Mouse (Mus musculus) activated CD4-positive, CD25-positive, alpha-beta regulatory T cell, adult 9 weeks (primary cell): Measurements from ENCODE around the gene Lce1g. TPM values are rescaled to one million over a fixed set of nuclear protein-coding genes. Genes with fewer than 3 reads are reported as not detected.

Experiments
- polyA plus RNA-seq: library from polyadenylated mRNA; unstranded; fragments of 100-300 nt; shearing (Covaris generic); gene quantifications from one replicate; pipeline ENCODE4 v1.2.1, GENCODE M21; 2017

Lce1g gene
- not detected for polyA plus RNA-seq

DNA sequence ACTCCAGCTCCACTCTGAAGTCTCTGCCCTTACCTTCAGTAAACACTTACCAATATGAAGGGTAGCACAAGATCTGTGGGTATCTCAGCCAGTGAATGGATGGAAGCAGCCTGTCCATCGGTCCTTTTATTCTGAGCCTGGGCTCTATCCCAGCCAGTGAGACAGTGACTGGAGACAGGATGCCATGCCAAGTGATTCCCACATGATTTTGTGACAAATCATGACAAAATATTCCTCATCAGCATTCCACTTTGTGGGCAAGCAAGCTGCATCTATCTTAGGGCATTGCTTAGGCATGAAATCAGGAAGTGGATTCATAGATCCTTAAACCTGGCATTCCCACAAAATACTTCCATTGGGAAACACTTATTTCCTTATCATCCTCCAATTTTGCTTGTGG, at the start of gene Lce1g:
Gene Lce1g (minus strand): TSS at position 101 of the 400 bp plus-strand sequence.

DNA sequence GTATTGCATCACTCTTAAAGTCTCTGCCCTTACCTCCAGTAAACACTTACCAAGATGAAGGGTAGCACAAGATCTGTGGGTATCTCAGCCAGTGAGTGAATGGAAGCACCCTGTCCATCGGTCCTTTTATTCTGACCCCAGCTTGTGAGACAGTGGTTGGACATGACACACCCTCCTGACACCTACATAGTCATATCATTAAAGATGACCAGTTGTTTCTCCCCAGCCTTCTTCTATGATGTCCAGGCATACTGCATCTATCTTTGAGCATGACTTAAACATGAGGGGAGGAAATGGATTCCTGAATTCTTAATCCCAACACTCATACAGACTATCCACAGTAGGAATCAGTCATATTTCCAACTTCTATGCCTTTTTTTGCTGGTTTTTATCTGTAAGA, 38.3 kb upstream of the Lce1g start, which contains the start of gene Lce1j:
Gene Lce1j (minus strand): TSS at position 101 of the 400 bp plus-strand sequence.

DNA sequence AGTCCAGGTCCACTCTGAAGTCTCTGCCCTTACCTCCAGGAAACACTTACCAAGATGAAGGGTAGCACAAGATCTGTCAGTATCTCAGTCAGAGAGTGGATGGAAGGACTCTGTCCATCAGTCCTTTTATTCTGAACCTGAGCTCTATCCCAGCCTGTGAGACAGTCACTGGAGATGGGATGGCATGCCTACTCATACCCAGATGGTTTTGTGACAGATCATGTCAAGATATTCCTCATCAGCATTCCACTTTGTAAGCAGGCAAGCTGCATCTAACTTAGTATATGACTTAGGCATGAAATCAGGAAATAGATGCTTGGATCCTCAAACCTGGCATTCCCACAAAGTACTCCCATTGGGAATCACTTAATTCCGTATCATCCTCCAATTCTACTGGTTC, 26.7 kb upstream of the Lce1g start, which contains the start of gene Lce1i:
Gene Lce1i (minus strand): TSS at position 101 of the 400 bp plus-strand sequence.

GRCm38 (mm10) chr3:92764965-92765364, 12.8 kb upstream of the Lce1g start, which contains the start of gene Lce1h:
TSS of gene Lce1h (minus strand) at chr3:92765065.

DNA sequence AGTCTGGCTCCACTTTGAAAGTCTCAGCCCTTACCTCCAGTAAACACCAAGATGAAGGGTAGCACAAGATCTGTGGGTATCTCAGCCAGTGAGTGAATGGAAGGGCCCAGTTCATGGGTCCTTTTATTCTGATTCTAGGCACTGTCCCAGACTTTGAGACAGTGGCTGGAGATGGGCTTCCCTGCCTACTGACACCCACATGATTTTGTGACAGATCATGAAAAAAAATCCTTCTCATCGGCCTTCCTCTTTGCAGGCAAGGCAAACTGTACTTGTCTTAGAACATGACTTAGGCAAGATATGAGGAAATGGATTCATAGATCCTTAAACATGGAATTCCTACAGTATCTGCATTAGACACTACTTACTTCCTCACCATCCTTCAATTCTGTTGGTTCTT, 13.1 kb downstream of the Lce1g start, which contains the start of gene Gm38119:
Gene Gm38119 (minus strand): TSS at position 101 of the 400 bp plus-strand sequence.

DNA sequence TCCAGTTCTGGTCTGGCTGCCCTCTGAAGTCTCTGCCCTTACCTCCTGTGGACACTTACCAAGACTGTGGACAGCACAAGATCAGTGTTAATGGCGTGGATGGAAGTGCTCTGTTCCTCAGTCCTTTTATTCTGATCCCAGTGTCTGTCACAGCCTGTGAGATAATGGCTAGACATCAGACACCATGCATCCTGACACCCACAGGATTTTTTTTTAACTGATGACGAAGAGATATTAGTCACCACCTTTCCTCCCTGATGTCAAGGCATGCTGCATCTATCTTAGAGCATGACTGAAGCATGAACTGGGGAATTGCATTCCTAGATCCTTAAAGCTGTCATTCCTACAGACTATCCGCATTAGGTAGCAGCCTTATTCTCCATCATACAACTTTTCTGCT, 31.9 kb downstream of the Lce1g start, which contains the start of gene Lce1f:
Gene Lce1f (minus strand): TSS at position 101 of the 400 bp plus-strand sequence.

DNA sequence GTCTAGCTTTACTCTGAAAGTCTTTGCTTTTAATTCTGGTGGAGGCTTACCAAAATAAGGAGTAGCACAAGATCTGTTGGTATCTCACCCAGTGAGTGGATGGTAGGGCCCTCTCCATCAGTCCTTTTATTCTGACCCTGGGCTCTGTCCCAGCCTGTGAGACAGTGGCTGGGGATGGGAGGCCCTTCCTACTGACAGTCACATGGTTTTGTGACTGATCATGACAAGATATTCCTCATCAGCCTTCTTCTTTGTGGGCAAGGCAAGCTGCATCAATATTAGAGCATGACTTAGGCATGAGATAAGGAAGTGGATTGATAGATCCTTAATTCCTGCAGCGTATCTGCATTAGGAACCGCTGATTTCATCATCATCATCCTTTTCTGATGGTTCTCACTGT, 43.2 kb downstream of the Lce1g start, which contains the start of gene Lce1e:
Gene Lce1e (minus strand): TSS at position 101 of the 400 bp plus-strand sequence.

Other genes with a start within 250 kb of the Lce1g start
- gene 2310046K23Rik, start 217.8 kb downstream of the Lce1g start, polyA plus RNA-seq = not detected
- not detected for gene Ivl, start 178.6 kb downstream of the Lce1g start, polyA plus RNA-seq
- not detected for gene Smcp, start 163.3 kb downstream of the Lce1g start, polyA plus RNA-seq
- gene 2210017I01Rik, start 144.8 kb downstream of the Lce1g start, polyA plus RNA-seq = not detected
- gene Lce6a, start 130.7 kb downstream of the Lce1g start, polyA plus RNA-seq = not detected
- gene Lce1a1, start 104.0 kb downstream of the Lce1g start, polyA plus RNA-seq = not detected
- not detected for gene Lce1b, start 95.4 kb downstream of the Lce1g start, polyA plus RNA-seq
- gene Lce1a2, start 82.0 kb downstream of the Lce1g start, polyA plus RNA-seq = not detected
- gene Lce1c, start 73.1 kb downstream of the Lce1g start, polyA plus RNA-seq = not detected
- not detected for gene Lce1d, start 65.1 kb downstream of the Lce1g start, polyA plus RNA-seq
- gene Lce1e, start 43.3 kb downstream of the Lce1g start, polyA plus RNA-seq = not detected
- not detected for gene Lce1f, start 32.0 kb downstream of the Lce1g start, polyA plus RNA-seq
- not detected for gene Gm38119, start 13.2 kb downstream of the Lce1g start, polyA plus RNA-seq
- not detected for gene Lce1h, start 12.7 kb upstream of the Lce1g start, polyA plus RNA-seq
- not detected for gene Lce1i, start 26.6 kb upstream of the Lce1g start, polyA plus RNA-seq
- gene Lce1j, start 38.2 kb upstream of the Lce1g start, polyA plus RNA-seq = not detected
- not detected for gene Lce1k, start 55.6 kb upstream of the Lce1g start, polyA plus RNA-seq
- not detected for gene Kprp, start 74.9 kb upstream of the Lce1g start, polyA plus RNA-seq
- not detected for gene Lce1l, start 98.9 kb upstream of the Lce1g start, polyA plus RNA-seq
- gene 2310050C09Rik, start 117.9 kb upstream of the Lce1g start, polyA plus RNA-seq = not detected
- gene Lce3a, start 173.9 kb upstream of the Lce1g start, polyA plus RNA-seq = not detected
- not detected for gene Lce3b, start 180.6 kb upstream of the Lce1g start, polyA plus RNA-seq
- not detected for gene Lce3c, start 192.1 kb upstream of the Lce1g start, polyA plus RNA-seq
- gene Lce3d, start 205.1 kb upstream of the Lce1g start, polyA plus RNA-seq = not detected
- not detected for gene Lce3e, start 214.7 kb upstream of the Lce1g start, polyA plus RNA-seq
- not detected for gene Lce3f, start 239.9 kb upstream of the Lce1g start, polyA plus RNA-seq